Mouse (Mus musculus) layer of hippocampus, postnatal 25 days (tissue): ENCODE results near the gene 4930412O13Rik. TPM values are rescaled to one million over a fixed set of nuclear protein-coding genes. Genes with fewer than 3 reads are reported as not detected.

Source experiments
- DNase-seq, 2 experiments: peaks; one replicate each; pipeline ENCODE4 v3.0.0; 2022; ENCODE audit warnings: mixed read lengths in 2 of 2, low spot score in 1 of 2; ENCODE audit errors: extremely low spot score in 1 of 2
- total RNA-seq, 2 experiments: library from RNA; stranded (reverse); gene quantifications; 2 replicates each; pipeline ENCODE4 v1.2.3; 2021

Gene 4930412O13Rik
- not detected for total RNA-seq

DNA sequence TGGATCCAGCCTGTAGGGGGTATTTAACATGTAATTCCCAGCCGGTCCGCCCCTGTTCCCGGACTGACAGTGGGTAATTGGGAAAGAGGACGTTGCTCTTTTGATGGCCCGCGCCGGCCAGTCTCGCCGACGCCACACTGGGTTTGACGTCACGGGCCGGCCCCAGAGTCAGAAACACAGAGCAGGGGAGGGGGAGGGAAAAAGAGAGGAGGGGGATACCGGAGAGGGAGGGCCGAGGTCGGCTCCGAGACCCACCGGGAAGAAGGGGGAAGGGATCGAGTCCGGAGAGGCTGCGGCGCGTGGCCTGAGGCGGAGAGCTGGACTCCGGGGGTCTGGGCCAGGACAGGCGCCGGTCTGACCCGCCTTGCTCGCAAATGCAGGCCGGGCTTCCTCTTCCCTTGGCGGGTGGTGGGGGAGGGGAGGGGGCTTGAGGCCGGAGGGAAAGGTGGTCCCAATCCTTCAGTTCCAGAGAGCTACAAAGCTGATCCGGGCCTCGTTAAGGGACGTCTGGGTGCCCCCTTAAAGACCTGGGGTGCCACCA, at the start of gene 4930412O13Rik:
TSS of gene 4930412O13Rik (plus strand) at position 202 of the 541 bp plus-strand sequence.
- no peak for DNase-seq

- DNase-seq = no peak
Observed at GRCm38 (mm10) chr2:9833712-9834111, 47.3 kb upstream of the 4930412O13Rik start.

DNA sequence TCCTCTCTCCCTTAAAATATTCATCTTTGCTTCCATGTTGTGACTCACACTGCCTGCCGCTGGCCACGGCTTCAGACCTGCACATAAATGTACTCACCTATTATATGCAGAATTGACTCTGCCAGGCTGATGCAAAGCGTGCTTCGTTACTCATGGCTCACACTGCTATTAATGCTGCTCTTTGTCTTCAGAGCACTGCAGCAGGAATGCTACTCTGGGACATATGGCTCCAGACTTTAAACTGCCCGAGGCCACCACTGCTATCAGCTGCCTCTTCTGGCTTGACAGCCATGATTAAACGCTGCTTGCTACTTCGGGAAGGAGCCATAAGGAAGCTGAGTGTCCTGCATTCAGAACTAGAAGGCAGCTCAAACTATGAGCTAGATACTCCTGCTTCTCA, 45.9 kb upstream of the 4930412O13Rik start:
- DNase-seq = no peak

DNA sequence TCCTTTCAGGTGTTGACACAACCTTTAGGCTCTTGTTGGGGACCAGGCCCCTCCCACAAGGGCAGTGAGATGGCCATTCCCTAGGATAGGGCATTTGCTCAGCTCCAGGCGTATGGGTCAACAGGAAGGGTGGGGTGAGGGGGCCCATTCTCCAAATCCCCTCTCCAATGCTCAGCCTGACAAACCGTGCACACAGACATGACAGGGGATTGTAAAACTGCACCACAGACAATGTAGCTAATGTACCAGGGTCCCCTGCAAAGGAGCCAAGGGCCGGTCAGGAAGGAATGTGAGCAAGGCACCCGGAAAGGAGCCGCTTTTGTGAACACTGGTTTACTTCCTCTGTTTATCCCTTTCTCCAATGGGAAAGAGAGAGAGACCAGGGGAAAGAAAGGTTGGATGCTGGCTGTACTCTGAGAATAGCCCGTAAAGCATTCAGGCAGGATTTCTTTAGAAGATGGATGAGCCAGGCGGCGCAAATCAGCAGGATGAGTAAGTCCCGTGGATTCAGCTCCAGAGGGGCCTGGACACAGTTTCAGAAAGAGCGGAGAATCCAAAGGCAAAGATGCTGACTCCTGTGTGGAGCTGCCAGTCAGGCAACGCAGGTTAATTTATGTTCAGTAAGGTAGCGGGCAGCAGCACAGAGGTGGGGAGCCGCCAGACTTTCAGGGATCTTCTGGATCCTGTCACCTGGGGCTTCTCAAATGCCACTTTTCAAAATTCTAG, 28.0 kb upstream of the 4930412O13Rik start:
- no peak for DNase-seq

DNA sequence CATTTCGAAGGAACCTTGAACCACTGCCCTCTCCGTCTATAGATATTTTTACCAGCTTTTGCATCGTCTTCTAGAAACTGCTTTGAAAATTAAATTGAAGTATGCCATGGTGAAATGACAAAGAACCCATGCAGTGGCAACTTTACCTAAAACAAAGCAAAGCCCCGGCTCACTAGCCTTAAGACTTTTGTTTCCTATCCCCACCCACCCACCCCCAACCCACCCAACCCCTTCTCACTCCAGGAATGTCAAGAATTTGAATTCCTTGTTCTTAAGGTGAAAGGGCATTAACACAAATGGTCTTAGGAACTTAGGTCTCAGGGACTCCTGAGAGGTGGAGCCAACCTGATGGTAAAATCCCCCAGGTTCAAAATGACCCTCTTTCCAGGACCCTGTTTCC, 25.2 kb upstream of the 4930412O13Rik start:
- DNase-seq = no peak

DNA sequence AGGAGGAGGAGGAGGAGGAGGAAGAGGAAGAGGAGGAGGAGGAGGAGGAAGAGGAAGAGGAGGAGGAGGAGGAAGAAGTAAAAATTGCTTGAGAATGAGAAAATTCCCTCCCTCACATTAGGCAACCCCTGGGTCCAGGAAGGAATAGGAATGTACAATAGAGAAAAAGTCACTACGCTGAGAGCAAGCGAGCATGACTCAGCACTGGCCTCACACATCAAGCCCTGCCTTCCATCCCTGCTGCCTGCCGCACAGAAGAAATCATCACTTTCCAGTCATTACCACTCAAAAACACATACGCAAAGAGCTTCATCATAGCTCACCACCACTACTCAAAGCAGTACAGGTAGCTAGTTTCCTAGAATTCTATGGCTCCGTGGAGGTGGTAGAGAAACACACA, 20.4 kb upstream of the 4930412O13Rik start:
- DNase-seq = no peak

- no peak for DNase-seq
Observed at GRCm38 (mm10) chr2:9867092-9867825, 13.8 kb upstream of the 4930412O13Rik start.

- DNase-seq = no peak
Observed at GRCm38 (mm10) chr2:9871141-9871716, 9.8 kb upstream of the 4930412O13Rik start.

DNA sequence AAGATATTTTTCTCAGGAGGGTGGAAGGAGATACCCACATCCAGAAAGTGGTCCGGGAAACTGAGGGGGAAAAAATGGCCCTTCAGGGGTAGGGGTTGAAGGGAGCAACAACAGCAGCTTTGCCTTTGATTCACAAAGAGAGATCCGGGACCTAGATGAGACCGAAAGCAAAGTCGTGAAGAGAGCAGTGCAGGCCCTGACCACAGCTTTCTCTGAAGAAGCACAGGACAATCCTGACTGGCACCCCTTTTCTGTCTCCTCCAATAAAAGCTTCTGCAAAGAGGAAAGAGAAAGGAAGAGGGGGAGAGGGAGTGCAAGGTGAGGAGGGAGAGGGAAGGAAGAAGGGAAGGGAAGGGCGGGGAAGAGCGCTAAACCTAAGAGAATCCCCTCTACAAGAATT, 9.3 kb upstream of the 4930412O13Rik start:
- no peak for DNase-seq

DNA sequence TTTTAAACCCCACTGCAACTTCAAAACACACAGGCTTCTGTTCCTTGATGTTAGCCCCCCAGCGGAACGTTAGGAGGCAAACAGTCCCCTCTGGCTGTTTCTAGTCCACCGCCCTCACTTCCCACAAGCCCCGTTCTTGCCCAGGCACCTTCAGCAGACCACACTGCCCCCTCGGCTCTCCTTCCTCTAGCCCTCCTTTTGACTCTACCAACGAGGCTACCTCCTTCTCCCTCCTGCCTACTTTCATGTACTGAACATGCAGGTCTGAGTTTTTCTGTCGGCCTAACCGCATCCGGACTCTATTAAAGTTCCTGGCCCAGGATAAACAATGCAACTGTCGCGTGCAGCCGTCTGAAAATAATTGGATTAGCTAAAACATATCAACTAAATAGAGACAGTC, 8.4 kb upstream of the 4930412O13Rik start:
- no peak for DNase-seq

- no peak for DNase-seq
Observed at GRCm38 (mm10) chr2:9873757-9874156, 7.3 kb upstream of the 4930412O13Rik start.

DNA sequence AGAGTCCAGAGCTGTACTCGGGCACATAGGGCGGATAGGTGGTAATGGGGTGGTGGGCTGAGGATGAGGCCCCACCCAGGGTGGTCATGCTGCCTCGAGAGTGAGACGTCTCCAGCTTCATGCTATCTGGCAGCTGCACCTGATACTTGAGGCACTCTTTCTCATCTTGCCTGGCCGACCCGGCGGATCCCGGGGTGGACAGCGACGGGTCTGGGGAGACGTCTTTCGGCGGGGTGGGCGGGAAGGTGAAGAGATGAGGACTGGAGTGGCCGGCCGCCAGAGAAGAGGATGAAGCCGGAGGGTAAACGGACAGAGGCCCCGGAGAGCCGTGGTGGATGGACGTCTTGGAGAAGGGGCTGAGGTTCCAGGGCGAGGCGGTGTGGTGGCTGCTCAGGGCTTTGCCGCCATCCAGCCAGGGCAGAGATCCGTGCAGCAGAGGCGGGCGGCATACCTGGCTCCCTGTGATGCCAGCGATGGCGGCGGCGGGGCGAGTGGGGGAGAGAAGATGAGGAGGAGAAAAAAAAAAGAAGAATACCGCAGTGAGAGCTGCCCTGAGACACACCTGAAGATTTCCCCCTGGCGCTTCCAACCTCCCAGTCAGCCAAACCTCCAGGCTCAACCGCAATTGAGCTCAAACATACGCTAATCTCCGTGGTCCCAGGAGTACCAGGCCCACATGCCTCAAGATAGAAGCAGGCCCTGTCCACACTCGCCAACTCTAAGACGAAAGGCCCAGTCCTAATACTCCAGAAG, 6.4 kb upstream of the 4930412O13Rik start:
- DNase-seq = no peak

DNA sequence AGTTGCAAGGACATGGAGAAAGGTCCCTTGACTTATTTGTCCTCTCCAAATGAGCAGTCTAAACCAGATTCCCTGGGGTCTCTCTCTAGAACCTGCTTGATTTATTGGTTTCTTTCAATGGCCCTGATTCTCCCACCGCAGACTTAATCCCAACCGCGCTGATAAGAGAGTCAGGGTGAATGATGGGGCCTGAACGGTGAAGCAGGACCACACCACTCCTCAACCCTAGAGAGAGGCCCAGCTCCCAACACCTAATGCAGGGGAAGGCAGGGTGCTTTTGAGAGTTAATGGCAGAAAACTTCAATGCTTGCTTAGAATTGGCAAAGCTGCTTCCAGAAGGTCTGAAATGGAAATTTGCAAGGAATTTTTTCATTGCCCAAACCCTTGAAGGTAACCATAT, 5.8 kb upstream of the 4930412O13Rik start:
- DNase-seq = no peak

DNA sequence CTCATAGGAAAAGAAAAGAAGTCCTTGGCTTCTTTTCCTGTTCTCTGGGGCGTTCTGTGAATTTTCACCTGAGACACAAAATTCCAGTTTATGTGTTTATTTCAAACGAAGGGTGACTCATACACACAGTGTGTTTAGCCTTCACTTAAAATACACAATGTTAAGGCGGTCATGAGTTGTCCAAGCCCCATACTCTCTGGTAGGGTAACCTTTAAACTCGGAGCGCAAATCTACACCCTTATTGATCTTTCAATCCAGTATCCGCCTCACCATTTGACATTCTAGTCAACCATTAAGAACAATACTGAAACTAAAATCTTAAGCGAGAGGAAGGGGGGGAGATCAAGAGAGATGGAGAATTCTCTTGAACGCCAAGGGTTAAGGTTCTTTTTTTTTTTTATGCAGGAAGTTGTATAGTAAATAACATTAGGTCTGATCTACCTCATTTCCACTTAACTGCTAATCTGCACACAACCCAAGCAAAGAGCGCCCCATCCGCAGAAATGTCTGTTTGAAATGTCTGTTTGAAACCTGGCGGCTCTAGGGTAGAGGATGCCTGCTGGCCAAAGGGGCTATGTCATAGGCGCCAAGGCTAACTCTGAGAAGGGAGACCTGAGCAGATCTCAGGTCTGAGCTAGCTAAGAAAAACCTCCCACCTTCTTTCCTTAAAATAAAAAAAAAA, 5.2 kb upstream of the 4930412O13Rik start:
- DNase-seq = no peak

DNA sequence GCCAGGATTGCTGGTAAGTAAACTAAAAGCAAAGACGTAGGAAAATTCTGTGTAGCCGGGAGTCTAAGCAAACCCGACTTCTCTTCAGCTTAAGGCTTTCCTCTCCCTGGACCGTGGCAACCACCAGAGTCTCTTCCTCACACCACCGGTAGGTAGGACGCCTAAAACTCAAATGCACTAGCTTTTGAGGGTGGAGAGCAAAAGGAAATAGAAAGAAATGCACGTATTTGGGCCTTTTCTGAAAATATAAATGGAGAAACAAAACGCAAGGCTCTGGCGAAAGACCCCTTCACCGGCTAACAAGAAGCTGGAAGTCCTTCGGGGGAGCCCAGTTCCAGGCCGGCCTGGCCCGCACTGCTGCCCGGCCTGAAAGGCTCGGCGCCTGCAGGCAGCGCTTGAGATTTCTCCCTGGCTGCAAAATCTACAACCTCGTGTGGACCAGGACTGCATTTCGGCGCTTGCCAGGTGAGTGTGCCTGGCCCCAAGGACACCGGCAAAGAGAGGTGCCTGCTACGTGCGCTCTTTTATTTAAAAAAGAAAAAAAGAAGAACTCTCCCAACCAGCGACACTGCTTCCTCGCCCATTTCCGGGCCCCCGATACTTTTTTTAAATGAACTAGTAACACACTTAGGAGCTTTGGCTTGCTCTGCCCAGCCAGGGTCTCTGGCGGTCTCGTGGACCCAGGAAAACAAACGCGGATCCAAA, 4.3 kb upstream of the 4930412O13Rik start:
- DNase-seq = no peak

- DNase-seq = no peak
Observed at GRCm38 (mm10) chr2:9877326-9877690, 3.7 kb upstream of the 4930412O13Rik start.

DNA sequence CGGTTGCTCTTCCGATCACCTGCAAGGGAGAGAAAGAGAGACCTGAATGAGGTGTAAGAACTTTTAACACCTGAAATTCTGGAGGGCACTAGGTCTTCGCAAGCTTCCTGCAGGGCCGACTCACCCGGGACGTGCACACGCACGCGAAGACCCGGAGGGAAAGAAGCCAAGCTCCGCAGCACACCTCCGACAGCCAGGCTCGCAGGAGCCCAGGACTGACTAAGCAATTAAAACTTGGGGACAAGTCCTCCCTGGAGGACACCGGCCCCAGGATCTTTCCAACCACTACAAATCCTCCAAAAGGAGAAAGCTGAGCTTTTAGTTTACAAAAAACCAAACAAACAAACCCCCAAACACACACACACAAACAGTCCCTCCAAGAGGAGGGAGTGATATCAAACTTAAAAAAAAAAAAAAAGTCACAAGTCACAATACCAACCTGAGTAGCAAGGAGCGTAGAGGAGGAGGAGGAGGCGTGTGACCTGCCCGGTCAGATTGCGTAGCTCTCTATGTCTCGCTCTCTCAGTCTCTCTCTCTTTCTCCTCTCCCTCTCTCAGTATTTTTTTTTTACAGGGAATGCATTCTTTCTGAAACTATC, 3.0 kb upstream of the 4930412O13Rik start:
- DNase-seq = no peak

- DNase-seq = no peak
Observed at GRCm38 (mm10) chr2:9878564-9879081, 2.4 kb upstream of the 4930412O13Rik start.

DNA sequence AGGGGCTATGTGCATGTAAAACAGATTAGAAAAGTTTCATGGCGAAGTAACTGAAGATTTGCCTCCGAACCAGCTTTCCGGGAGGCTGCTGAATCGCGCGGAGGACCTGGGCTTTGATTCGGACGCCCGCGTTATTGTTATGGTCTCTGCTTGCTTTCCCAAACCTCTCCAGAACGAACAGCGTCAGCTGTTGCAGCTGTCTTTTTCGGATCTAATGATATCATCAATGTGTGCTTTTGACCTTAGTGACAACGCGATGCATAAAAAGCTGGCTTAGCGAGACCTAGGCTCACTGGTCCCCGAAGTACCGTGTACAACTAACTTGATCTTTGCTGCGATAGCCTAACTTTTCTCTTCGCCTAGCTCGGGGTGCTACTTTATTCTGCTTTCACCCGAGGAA, 2.0 kb upstream of the 4930412O13Rik start:
- no peak for DNase-seq
